Mouse (Mus musculus): ENCODE results near the gene Tmtc4. TPM values are rescaled to one million over a fixed set of nuclear protein-coding genes. Genes with fewer than 3 reads are reported as not detected.

The Tmtc4 gene
- polyA plus RNA-seq (2015; fragmentation: Nextera tagmentation; extraction: Ambion mirVana), result 37.4 and 37.8 TPM in 2 replicates

DNA sequence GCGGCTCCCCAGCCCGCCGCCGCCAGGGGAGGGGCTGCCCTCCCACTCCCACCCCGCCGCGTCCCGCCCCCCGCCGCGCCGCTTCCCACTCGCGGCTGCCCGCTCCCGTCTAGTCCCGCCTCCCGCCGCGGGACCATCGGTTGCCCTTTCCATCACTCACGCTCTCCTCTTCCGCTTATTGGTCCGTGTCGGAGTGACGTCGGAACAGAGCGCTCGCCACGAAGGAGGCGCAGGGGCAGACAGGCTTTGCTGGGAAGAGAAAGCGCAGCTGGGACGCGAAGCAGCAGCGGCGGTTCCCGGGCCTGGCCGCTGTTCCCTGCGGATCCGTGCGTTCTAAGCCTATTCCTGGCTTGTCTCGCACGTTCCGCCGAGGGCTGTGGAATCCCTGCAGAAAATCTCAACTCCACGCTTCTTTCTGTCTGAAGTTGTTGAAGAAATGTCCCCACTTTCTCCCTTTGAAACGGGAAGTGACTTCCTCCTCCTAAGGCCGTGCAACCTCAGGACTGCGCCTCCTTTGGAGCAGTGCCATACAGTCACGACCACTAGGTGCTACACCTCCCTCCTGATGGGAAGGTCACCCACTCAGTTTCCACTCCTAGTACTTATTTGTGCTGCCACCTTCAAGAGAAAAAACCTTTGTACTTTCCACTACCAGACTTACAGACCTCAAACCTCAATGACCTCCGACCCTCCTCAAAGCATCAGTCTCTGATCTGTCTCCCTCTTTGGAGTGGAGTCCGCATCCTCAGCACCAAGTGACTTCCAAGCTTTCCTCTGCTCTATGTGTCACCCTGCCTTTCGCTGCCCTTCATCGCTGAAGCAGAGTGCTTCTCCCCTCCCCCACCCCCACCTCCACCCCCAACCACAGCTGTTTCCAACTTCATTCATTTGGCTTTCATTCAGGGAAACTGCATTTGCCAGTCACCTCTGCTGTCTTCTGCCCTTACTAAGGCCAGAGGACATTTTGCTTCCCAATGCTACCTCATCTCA lies at the start of gene Tmtc4:
Gene Tmtc4, minus strand, starts transcription at position 810 of the 990 bp plus-strand sequence.

GRCm38 (mm10) chr14:122913657-122914056 lies 70.2 kb downstream of the Tmtc4 start, which contains the start of gene Ggact:
Ggact (minus strand) TSS chr14:122913757.

Other genes starting within 250 kb of the Tmtc4 start
- 22.1 and 27.0 TPM in 2 replicates for gene Ggact, start 70.3 kb downstream of the Tmtc4 start, polyA plus RNA-seq (2015; fragmentation: Nextera tagmentation; extraction: Ambion mirVana)